Mouse (Mus musculus) limb, embryonic 10.5 days (tissue): ENCODE data around the gene Pradc1. TPM values are rescaled to one million over a fixed set of nuclear protein-coding genes. Genes with fewer than 3 reads are reported as not detected.

Source experiments
- DNase-seq: peaks from one replicate; pipeline ENCODE4 v3.0.0-alpha.2; 2017; ENCODE audit warnings: low spot score
- H3K27ac ChIP-seq: fragments of 300-500 bp; sonication (generic); 2 replicates; pipeline ENCODE4 v1.5.1; 2016; ENCODE audit warnings: mild to moderate bottlenecking
- H3K27me3 ChIP-seq: fragments of 300-500 bp; sonication (generic); 2 replicates; pipeline ENCODE4 v1.6.1; 2016; ENCODE audit warnings: low read depth, mild to moderate bottlenecking; ENCODE audit not compliant: poor library complexity, severe bottlenecking
- H3K36me3 ChIP-seq: fragments of 300-500 bp; sonication (generic); 2 replicates; pipeline ENCODE4 v1.6.1; 2016; ENCODE audit warnings: mild to moderate bottlenecking, moderate library complexity
- H3K4me1 ChIP-seq: fragments of 300-500 bp; sonication (generic); 2 replicates; pipeline ENCODE4 v1.6.1; 2016
- H3K4me3 ChIP-seq: fragments of 300-500 bp; sonication (generic); 2 replicates; pipeline ENCODE4 v1.5.1; 2016; ENCODE audit warnings: mild to moderate bottlenecking, moderate library complexity
- H3K9me3 ChIP-seq: fragments of 300-500 bp; sonication (generic); replicated peaks from 2 replicates; pipeline ENCODE4 v1.6.1; 2016; ENCODE audit warnings: mild to moderate bottlenecking
- WGBS: fragments of 180-500 bp; shearing (Covaris S2); methylation state at CpG from one replicate; pipeline ENCODE4 v1.1.7; 2016; 5-methylcytosine and 5-hydroxymethylcytosine counted together
- polyA plus RNA-seq: library from polyadenylated mRNA; unstranded; fragments of >200 nt; fragmentation: Nextera tagmentation; extraction: Ambion mirVana; gene quantifications from 2 replicates; pipeline ENCODE4 v1.2.1, GENCODE M21; 2016

Gene Pradc1
- 23.3 and 29.0 TPM in 2 replicates for polyA plus RNA-seq

- Histone ChIP-seq H3K4me1 (peaks cover 30% of the 10 kb centered on the region), H3K4me3 (peak within 1 kb of the TSS; percentile 69), H3K9me3 (no peaks in the 10 kb centered on the region), H3K36me3 (peaks cover 34% of the 10 kb centered on the region), H3K27me3 (no peaks in the 10 kb centered on the region), H3K27ac (peak within 1 kb of the TSS; percentile 94)
- WGBS: under 1% methylated on average over 54 of the region's 54 CpGs
- DNase-seq: peak; percentile 98
Observed at GRCm38 (mm10) chr6:85451664-85452410, at the start of gene Pradc1. Gene Pradc1, minus strand, starts transcription at chr6:85451970.

GRCm38 (mm10) chr6:85500416-85500815 lies 48.6 kb upstream of the Pradc1 start:
- H3K27ac ChIP-seq: no peak overlapping the region
- peaks cover 57% of the 10 kb centered on the region for H3K27me3 ChIP-seq
- H3K36me3 ChIP-seq: no peaks in the 10 kb centered on the region
- peaks cover 28% of the 10 kb centered on the region for H3K4me1 ChIP-seq
- no peak for DNase-seq
- no peaks in the 10 kb centered on the region for H3K9me3 ChIP-seq
- 51% methylated on average over 1 of the region's 1 CpGs for WGBS
- no peak overlapping the region for H3K4me3 ChIP-seq

GRCm38 (mm10) chr6:85498147-85498546 lies 46.4 kb upstream of the Pradc1 start:
- H3K27me3 ChIP-seq: peaks cover 34% of the 10 kb centered on the region
- H3K36me3 ChIP-seq: no peaks in the 10 kb centered on the region
- DNase-seq: peak; percentile 66
- WGBS: 60% methylated on average over 9 of the region's 9 CpGs
- peaks cover 26% of the 10 kb centered on the region for H3K4me1 ChIP-seq
- no peak overlapping the region for H3K4me3 ChIP-seq
- no peaks in the 10 kb centered on the region for H3K9me3 ChIP-seq
- H3K27ac ChIP-seq: no peak overlapping the region

- Histone ChIP-seq H3K27me3 (peaks cover 23% of the 10 kb centered on the region), H3K9me3 (no peaks in the 10 kb centered on the region), H3K27ac (no peak overlapping the region), H3K36me3 (no peaks in the 10 kb centered on the region), H3K4me3 (no peak overlapping the region), H3K4me1 (peaks cover 19% of the 10 kb centered on the region)
- no peak for DNase-seq
Observed at GRCm38 (mm10) chr6:85496976-85497375, 45.2 kb upstream of the Pradc1 start.

- Histone ChIP-seq H3K36me3 (no peaks in the 10 kb centered on the region), H3K9me3 (no peaks in the 10 kb centered on the region), H3K27ac (peak overlapping the region; percentile 62; the same call in 1 of the 2 replicates), H3K4me1 (peaks cover 59% of the 10 kb centered on the region), H3K4me3 (no peak overlapping the region), H3K27me3 (peaks cover 10% of the 10 kb centered on the region)
- DNase-seq: peak; percentile 79
- 26% methylated on average over 3 of the region's 3 CpGs for WGBS
Observed at GRCm38 (mm10) chr6:85491606-85492005, 39.8 kb upstream of the Pradc1 start.

GRCm38 (mm10) chr6:85490252-85490651 lies 38.5 kb upstream of the Pradc1 start:
- no peak for DNase-seq
- Histone ChIP-seq H3K27me3 (peaks cover 23% of the 10 kb centered on the region), H3K4me1 (peaks cover 55% of the 10 kb centered on the region), H3K36me3 (no peaks in the 10 kb centered on the region), H3K27ac (peak overlapping the region; percentile 75), H3K4me3 (no peak overlapping the region), H3K9me3 (no peaks in the 10 kb centered on the region)
- WGBS: 85% methylated on average over 4 of the region's 4 CpGs

GRCm38 (mm10) chr6:85489717-85490116 lies 37.9 kb upstream of the Pradc1 start:
- 86% methylated on average over 3 of the region's 3 CpGs for WGBS
- Histone ChIP-seq H3K4me1 (peaks cover 58% of the 10 kb centered on the region), H3K27ac (peak overlapping the region; percentile 75), H3K4me3 (no peak overlapping the region), H3K27me3 (peaks cover 29% of the 10 kb centered on the region), H3K36me3 (no peaks in the 10 kb centered on the region), H3K9me3 (no peaks in the 10 kb centered on the region)
- no peak for DNase-seq

GRCm38 (mm10) chr6:85488510-85488909 lies 36.7 kb upstream of the Pradc1 start:
- Histone ChIP-seq H3K9me3 (no peaks in the 10 kb centered on the region), H3K4me1 (peaks cover 70% of the 10 kb centered on the region), H3K4me3 (no peak overlapping the region), H3K27me3 (peaks cover 41% of the 10 kb centered on the region), H3K27ac (peak overlapping the region; percentile 75), H3K36me3 (no peaks in the 10 kb centered on the region)
- no peak for DNase-seq
- 80% methylated on average over 4 of the region's 4 CpGs for WGBS

GRCm38 (mm10) chr6:85485738-85486137 lies 34.0 kb upstream of the Pradc1 start:
- WGBS: 86% methylated on average over 2 of the region's 2 CpGs
- peaks cover 51% of the 10 kb centered on the region for H3K4me1 ChIP-seq
- H3K27me3 ChIP-seq: peaks cover 69% of the 10 kb centered on the region
- no peak overlapping the region for H3K27ac ChIP-seq
- 0 out of 2 replicates have a peak, but pooled peaks cover under 1% of the 10 kb centered on the region for H3K36me3 ChIP-seq
- no peak overlapping the region for H3K4me3 ChIP-seq
- H3K9me3 ChIP-seq: no peaks in the 10 kb centered on the region
- no peak for DNase-seq

- Histone ChIP-seq H3K27ac (peak overlapping the region; percentile 72), H3K27me3 (peaks cover 85% of the 10 kb centered on the region), H3K36me3 (peaks cover 9% of the 10 kb centered on the region; the same call in 1 of the 2 replicates), H3K4me1 (peaks cover 37% of the 10 kb centered on the region), H3K4me3 (peak overlapping the region; percentile 45), H3K9me3 (no peaks in the 10 kb centered on the region)
- WGBS: 3% methylated on average over 92 of the region's 92 CpGs
- peak; percentile 73 for DNase-seq
Observed at GRCm38 (mm10) chr6:85483843-85484721, 32.3 kb upstream of the Pradc1 start.

- Histone ChIP-seq H3K36me3 (peaks cover 9% of the 10 kb centered on the region; the same call in 1 of the 2 replicates), H3K27ac (no peak overlapping the region), H3K9me3 (no peaks in the 10 kb centered on the region), H3K4me1 (peaks cover 39% of the 10 kb centered on the region), H3K27me3 (peaks cover 84% of the 10 kb centered on the region), H3K4me3 (no peak overlapping the region)
- no peak for DNase-seq
- WGBS: 75% methylated on average over 16 of the region's 16 CpGs
Observed at GRCm38 (mm10) chr6:85480685-85481084, 28.9 kb upstream of the Pradc1 start.

GRCm38 (mm10) chr6:85479979-85480378 lies 28.2 kb upstream of the Pradc1 start:
- H3K27ac ChIP-seq: no peak overlapping the region
- H3K27me3 ChIP-seq: peaks cover 82% of the 10 kb centered on the region
- DNase-seq: no peak
- H3K4me1 ChIP-seq: peaks cover 43% of the 10 kb centered on the region
- no peak overlapping the region for H3K4me3 ChIP-seq
- H3K9me3 ChIP-seq: no peaks in the 10 kb centered on the region
- peaks cover 12% of the 10 kb centered on the region; the same call in 1 of the 2 replicates for H3K36me3 ChIP-seq
- WGBS: 88% methylated on average over 5 of the region's 5 CpGs

- WGBS: 39% methylated on average over 14 of the region's 14 CpGs
- peaks cover 75% of the 10 kb centered on the region for H3K27me3 ChIP-seq
- H3K9me3 ChIP-seq: no peaks in the 10 kb centered on the region
Observed at GRCm38 (mm10) chr6:85478416-85478815, 26.6 kb upstream of the Pradc1 start.

More at GRCm38 (mm10) chr6:85478416-85478815, 26.6 kb upstream of the Pradc1 start:
- no peak for DNase-seq
- Histone ChIP-seq H3K27ac (peak overlapping the region; percentile 14; the same call in 1 of the 2 replicates), H3K4me1 (peaks cover 28% of the 10 kb centered on the region), H3K36me3 (peaks cover 13% of the 10 kb centered on the region; the same call in 1 of the 2 replicates), H3K4me3 (no peak overlapping the region)
